Mouse (Mus musculus) ovary, postnatal 10 days (tissue): ENCODE data around the gene Psen1.

Source experiments
- DNase-seq: peaks from one replicate; pipeline ENCODE4 v3.0.0; 2022; ENCODE audit warnings: low spot score

Psen1 gene

GRCm38 (mm10) chr12:83780181-83780580, 92.2 kb downstream of the Psen1 start:
- DNase-seq = no peak

DNA sequence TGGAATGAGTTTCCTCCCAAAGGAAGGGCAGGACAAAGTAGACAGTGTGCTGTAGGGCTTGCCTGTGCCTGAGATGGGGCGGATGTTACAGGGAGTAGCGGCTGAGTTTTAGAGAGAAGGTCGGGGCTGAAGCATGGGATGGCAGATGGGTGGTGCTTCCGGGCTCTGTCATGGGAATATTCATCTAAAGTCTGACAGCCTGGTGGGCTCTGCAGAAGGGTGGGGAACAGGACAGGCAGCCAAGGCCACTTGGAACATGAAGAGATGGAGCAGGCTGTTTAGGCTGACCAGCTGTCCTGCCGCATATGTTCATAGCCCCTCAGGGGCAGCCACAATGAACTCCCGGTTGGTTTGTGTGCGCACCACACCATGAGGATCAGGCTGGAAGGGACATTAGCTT, 93.3 kb downstream of the Psen1 start:
- DNase-seq = no peak

DNA sequence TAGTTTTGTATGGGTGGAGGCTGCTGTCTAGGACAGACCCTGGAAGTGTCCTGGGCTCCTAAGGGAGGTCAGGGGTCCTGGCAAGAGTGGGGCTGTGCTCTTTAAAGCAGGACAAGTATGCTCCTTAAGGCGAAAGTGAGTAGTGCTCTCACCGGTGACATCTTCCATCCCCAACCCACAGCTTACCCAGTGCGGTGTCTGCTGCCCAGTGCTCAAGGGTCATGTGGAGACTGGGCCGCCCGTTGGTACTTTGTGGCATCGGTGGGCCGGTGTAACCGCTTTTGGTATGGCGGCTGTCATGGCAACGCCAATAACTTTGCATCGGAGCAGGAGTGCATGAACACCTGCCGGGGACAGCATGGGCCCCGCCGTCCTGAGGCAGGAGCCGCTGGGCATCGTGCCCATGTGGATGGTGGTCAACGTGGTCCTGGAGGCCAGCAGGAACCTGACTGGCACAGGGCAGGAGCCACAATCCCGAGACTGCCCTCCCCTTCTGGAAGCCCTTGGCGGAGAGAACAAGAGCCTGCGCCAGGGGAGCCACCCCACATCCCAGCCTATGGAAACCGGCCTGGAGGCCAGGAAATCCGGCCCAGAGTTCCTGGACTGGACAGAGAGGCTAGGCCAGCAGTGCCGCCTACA, 93.8 kb downstream of the Psen1 start:
- no peak for DNase-seq

DNA sequence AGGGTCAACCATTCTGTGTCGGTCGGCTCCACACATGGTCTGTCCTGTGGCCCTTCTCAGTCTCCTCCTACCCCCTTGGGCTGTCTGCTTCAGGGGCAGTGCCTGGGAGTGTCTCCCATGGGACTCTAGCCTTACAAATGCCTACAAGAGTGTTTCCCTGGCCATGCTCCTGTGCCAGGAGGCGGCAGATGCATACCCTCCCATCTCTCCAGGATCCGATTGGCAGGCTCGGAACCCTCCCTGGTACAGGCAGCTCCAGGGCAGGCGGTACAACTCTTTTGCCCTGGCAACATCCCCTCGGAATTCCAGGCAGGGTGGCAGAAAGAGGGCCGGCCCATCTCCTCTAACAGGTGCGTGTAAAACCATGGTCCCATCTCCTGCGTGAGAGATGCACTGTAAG, 94.7 kb downstream of the Psen1 start:
- no peak for DNase-seq
